Mouse (Mus musculus): ENCODE results near the gene Ints6. TPM values are rescaled to one million over a fixed set of nuclear protein-coding genes. Genes with fewer than 3 reads are reported as not detected.
"Not testable (repeated sequence)": the region's sequence is repeated elsewhere in the genome, so short reads cannot be mapped to it uniquely, and the experiment has no call there.

The Ints6 gene
- total RNA-seq, 2 experiments from 2014 or later = 24.0 to 27.2 TPM

GRCm38 (mm10) chr14:62758714-62759113 lies 2.3 kb downstream of the Ints6 start:
- no peak for DNase-seq (ENCODE audit: low spot score in 2 of 2)

GRCm38 (mm10) chr14:62755095-62755640 lies 5.8 kb downstream of the Ints6 start:
- no peak for DNase-seq (ENCODE audit: low spot score in 2 of 2)

GRCm38 (mm10) chr14:62751479-62751878 lies 9.5 kb downstream of the Ints6 start:
- no peak for DNase-seq (ENCODE audit: low spot score in 2 of 2)

- no peak for DNase-seq (ENCODE audit: low spot score in 2 of 2)
These were observed 25.3 kb downstream of the Ints6 start for GRCm38 (mm10) chr14:62735646-62736045.

- DNase-seq (ENCODE audit: low spot score in 2 of 2) = no peak
These were observed 27.3 kb downstream of the Ints6 start for GRCm38 (mm10) chr14:62733666-62734065.

- no peak for DNase-seq (ENCODE audit: low spot score in 2 of 2)
These were observed 29.1 kb downstream of the Ints6 start for GRCm38 (mm10) chr14:62731902-62732301.

GRCm38 (mm10) chr14:62724560-62724959 lies 36.4 kb downstream of the Ints6 start:
- no peak for DNase-seq (ENCODE audit: low spot score in 2 of 2)

GRCm38 (mm10) chr14:62721625-62722024 lies 39.3 kb downstream of the Ints6 start:
- DNase-seq (ENCODE audit: low spot score in 2 of 2) = no peak

GRCm38 (mm10) chr14:62718161-62718560 lies 42.8 kb downstream of the Ints6 start:
- DNase-seq (ENCODE audit: low spot score in 2 of 2) = no peak

- DNase-seq (ENCODE audit: low spot score in 2 of 2) = no peak
These were observed 87.3 kb downstream of the Ints6 start for GRCm38 (mm10) chr14:62673646-62674045.

GRCm38 (mm10) chr14:62664976-62665673 lies 95.8 kb downstream of the Ints6 start:
- no peak for DNase-seq (ENCODE audit: low spot score in 2 of 2)

- DNase-seq (ENCODE audit: low spot score in 2 of 2) = no peak
These were observed 97.6 kb downstream of the Ints6 start, which contains the start of gene Serpine3 for GRCm38 (mm10) chr14:62663367-62663766. Gene Serpine3 (plus strand): TSS chr14:62663667.

- no peak for DNase-seq (ENCODE audit: low spot score in 2 of 2)
These were observed 98.6 kb downstream of the Ints6 start for GRCm38 (mm10) chr14:62662381-62662780.

- no peak for DNase-seq (ENCODE audit: low spot score in 2 of 2)
These were observed 103.5 kb downstream of the Ints6 start for GRCm38 (mm10) chr14:62657469-62657868.

GRCm38 (mm10) chr14:62655996-62656395 lies 105.0 kb downstream of the Ints6 start:
- no peak for DNase-seq (ENCODE audit: low spot score in 2 of 2)

- DNase-seq (ENCODE audit: low spot score in 2 of 2) = no peak
These were observed 109.2 kb downstream of the Ints6 start for GRCm38 (mm10) chr14:62651771-62652170.

GRCm38 (mm10) chr14:62650376-62650775 lies 110.6 kb downstream of the Ints6 start:
- DNase-seq (ENCODE audit: low spot score in 2 of 2) = no peak

GRCm38 (mm10) chr14:62648405-62648804 lies 112.6 kb downstream of the Ints6 start:
- DNase-seq (ENCODE audit: low spot score in 2 of 2) = no peak

GRCm38 (mm10) chr14:62642368-62642767 lies 118.6 kb downstream of the Ints6 start:
- DNase-seq (ENCODE audit: low spot score in 2 of 2) = not testable (repeated sequence)

GRCm38 (mm10) chr14:62640396-62640795 lies 120.6 kb downstream of the Ints6 start:
- DNase-seq (ENCODE audit: low spot score in 2 of 2) = no peak

GRCm38 (mm10) chr14:62639551-62639950 lies 121.4 kb downstream of the Ints6 start:
- no peak for DNase-seq (ENCODE audit: low spot score in 2 of 2)

- no peak for DNase-seq (ENCODE audit: low spot score in 2 of 2)
These were observed 121.9 kb downstream of the Ints6 start for GRCm38 (mm10) chr14:62639111-62639510.

GRCm38 (mm10) chr14:62638345-62638702 lies 122.6 kb downstream of the Ints6 start:
- DNase-seq (ENCODE audit: low spot score in 2 of 2) = no peak
